Mouse (Mus musculus): ENCODE measurements at regions not wholly inside any gene's neighbourhood (a gene's known extent, or its start where the extent isn't known, plus 50 kb on each side); places are given as distances from the start of the nearest gene placed in this dataset.

DNA sequence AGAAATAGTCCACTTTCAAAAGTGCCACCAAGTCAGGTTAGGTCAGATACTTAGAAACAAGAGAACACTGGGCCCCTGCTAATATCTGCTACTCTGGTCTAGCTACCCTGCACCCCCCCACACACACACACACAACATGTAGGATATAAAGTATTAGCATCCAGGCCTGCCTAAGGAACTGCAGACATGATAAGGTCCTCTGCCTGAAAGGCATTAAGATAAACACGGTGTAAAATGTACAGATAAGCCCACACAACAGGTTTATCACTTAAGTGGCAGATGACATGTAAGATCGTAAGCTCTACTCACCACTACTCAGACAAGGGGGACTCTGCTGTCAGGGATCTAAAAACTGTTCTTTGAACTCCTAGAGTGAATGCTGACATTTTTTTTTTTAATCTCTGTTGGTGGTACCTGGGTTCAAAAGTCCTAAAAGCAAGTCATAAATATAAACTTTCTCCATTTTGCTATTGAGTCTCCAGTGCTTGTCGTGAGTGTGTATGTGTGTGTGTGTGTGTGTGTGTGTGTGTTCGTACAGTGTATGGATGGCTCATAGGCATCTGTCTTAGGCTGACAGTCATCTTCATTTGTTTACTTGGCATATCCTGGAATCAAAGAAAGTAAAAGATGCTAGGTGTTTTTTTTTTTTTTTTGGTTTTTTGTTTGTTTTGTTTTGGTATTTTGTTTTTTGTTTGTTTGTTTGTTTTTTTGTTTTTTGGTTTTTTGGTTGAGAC is 52.2 kb downstream of the Gm9817 start:
- H3ac ChIP-seq (ENCODE audit: control insufficient read depth, insufficient read length): no peak overlapping the region
- no peak overlapping the region for H3K4me3 ChIP-seq
- H3K4me2 ChIP-seq (ENCODE audit: low read depth): no peak overlapping the region
- TF ChIP-seq SRF (IDR thresholded peaks at IDR 0.05; ENCODE audit: control insufficient read depth, insufficient read length, low read depth): no peak
- no peak for TF ChIP-seq MYOD1 (IDR thresholded peaks at IDR 0.05; ENCODE audit: control insufficient read depth in 1 of 3, insufficient read length in 2 of 3, low read depth in 2 of 3)
- TF ChIP-seq TCF12 (IDR thresholded peaks at IDR 0.05; ENCODE audit: insufficient read depth, poor library complexity, severe bottlenecking): no peak
- no peak for TF ChIP-seq CEBPB (IDR thresholded peaks at IDR 0.05; ENCODE audit: insufficient read depth, poor library complexity, severe bottlenecking)
- no peak for TF ChIP-seq POLR2A (IDR thresholded peaks at IDR 0.05; ENCODE audit: insufficient read length, low read depth)
- no peak for TF ChIP-seq USF1 (IDR thresholded peaks at IDR 0.05; ENCODE audit: low read depth)
- TF ChIP-seq MYOG (IDR thresholded peaks at IDR 0.05; ENCODE audit: control insufficient read depth in 1 of 3, insufficient read depth in 1 of 3, insufficient read length in 2 of 3, low read depth in 2 of 3): no peak
- no peak for TF ChIP-seq MAX (IDR thresholded peaks at IDR 0.05; ENCODE audit: low read depth)
- TF ChIP-seq POLR2AphosphoS2 (IDR thresholded peaks at IDR 0.05; ENCODE audit: insufficient read length, low read depth): no peak
- H3K79me2 ChIP-seq (ENCODE audit: control insufficient read depth, insufficient read depth): no peaks in the 10 kb centered on the region
- no peaks in the 10 kb centered on the region for H3K36me3 ChIP-seq (ENCODE audit: control insufficient read depth, insufficient read depth)
- H3K27me3 ChIP-seq (ENCODE audit: control insufficient read depth, insufficient read depth, insufficient read length): no peaks in the 10 kb centered on the region

DNA sequence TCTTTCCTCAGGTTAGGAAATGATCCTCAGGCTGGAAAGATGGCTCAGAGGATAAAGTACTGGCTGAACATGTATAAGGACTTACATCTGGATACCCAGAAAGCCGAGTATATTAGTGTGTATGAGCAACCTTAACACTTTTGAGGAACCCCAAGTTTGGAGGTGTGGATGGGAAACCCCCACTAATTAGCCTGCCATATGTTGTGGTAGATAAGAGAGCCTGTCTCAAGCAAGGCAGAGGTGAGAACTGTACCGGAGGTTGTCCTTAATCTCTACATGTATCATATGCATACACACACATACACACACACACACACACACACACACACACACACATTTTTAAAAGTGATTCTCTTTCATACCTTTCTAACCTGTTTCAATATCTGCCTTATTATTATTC is 62.1 kb downstream of the Gm9817 start:
- H3ac ChIP-seq (ENCODE audit: control insufficient read depth, insufficient read length): no peak overlapping the region
- no peak overlapping the region for H3K4me3 ChIP-seq
- H3K36me3 ChIP-seq (ENCODE audit: control insufficient read depth, insufficient read depth): no peaks in the 10 kb centered on the region
- TF ChIP-seq POLR2AphosphoS2 (IDR thresholded peaks at IDR 0.05; ENCODE audit: insufficient read length, low read depth) (no peak), TCF3 (IDR thresholded peaks at IDR 0.05; ENCODE audit: insufficient read length, low read depth) (no peak), TCF12 (IDR thresholded peaks at IDR 0.05; ENCODE audit: insufficient read depth, poor library complexity, severe bottlenecking) (no peak), POLR2A (IDR thresholded peaks at IDR 0.05; ENCODE audit: insufficient read length, low read depth) (no peak), MYOD1 (IDR thresholded peaks at IDR 0.05; ENCODE audit: control insufficient read depth in 1 of 3, insufficient read length in 2 of 3, low read depth in 2 of 3) (no peak), CEBPB (IDR thresholded peaks at IDR 0.05; ENCODE audit: insufficient read depth, poor library complexity, severe bottlenecking) (no peak)
- no peaks in the 10 kb centered on the region for H3K27me3 ChIP-seq (ENCODE audit: control insufficient read depth, insufficient read depth, insufficient read length)
- H3K79me2 ChIP-seq (ENCODE audit: control insufficient read depth, insufficient read depth): no peaks in the 10 kb centered on the region
- H3K4me2 ChIP-seq (ENCODE audit: low read depth): no peak overlapping the region

DNA sequence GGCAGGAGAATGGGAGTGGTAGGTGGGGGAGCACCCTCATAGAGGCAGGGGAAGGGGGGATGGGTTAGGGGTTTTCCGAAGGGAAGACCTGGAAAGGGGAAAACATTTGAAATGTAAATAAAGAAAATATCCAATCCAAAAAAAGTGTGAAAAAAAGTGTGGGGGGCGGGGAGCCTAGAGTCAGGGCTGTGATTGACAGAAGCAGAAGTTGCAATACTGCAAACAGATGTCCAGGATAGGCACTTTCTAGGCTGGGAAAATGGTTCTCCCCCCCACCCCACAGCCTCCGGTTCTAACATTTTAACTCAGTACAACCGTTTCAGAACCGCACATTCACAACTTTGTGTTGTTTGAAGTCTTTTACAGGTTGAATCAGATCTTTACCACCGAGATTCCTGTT is 66.6 kb downstream of the Gm9817 start:
- TF ChIP-seq USF1 (IDR thresholded peaks at IDR 0.05; ENCODE audit: low read depth) (no peak), CEBPB (IDR thresholded peaks at IDR 0.05; ENCODE audit: insufficient read depth, poor library complexity, severe bottlenecking) (no peak), MYOD1 (IDR thresholded peaks at IDR 0.05; ENCODE audit: control insufficient read depth in 1 of 3, insufficient read length in 2 of 3, low read depth in 2 of 3) (no peak), TCF12 (IDR thresholded peaks at IDR 0.05; ENCODE audit: insufficient read depth, poor library complexity, severe bottlenecking) (no peak), MAX (IDR thresholded peaks at IDR 0.05; ENCODE audit: low read depth) (no peak), POLR2A (IDR thresholded peaks at IDR 0.05; ENCODE audit: insufficient read length, low read depth) (no peak), REST (IDR thresholded peaks at IDR 0.05; ENCODE audit: insufficient read depth, insufficient read length) (no peak), MYOG (IDR thresholded peaks at IDR 0.05; ENCODE audit: control insufficient read depth in 1 of 3, insufficient read depth in 1 of 3, insufficient read length in 2 of 3, low read depth in 2 of 3) (no peak), TCF3 (IDR thresholded peaks at IDR 0.05; ENCODE audit: insufficient read length, low read depth) (no peak), POLR2AphosphoS2 (IDR thresholded peaks at IDR 0.05; ENCODE audit: insufficient read length, low read depth) (no peak), E2F4 (IDR thresholded peaks at IDR 0.05; ENCODE audit: insufficient read depth) (no peak), SRF (IDR thresholded peaks at IDR 0.05; ENCODE audit: control insufficient read depth, insufficient read length, low read depth) (no peak)
- Histone ChIP-seq H3K36me3 (ENCODE audit: control insufficient read depth, insufficient read depth) (no peaks in the 10 kb centered on the region), H3ac (ENCODE audit: control insufficient read depth, insufficient read length) (no peak overlapping the region), H3K79me2 (ENCODE audit: control insufficient read depth, insufficient read depth) (no peaks in the 10 kb centered on the region), H3K4me2 (ENCODE audit: low read depth) (no peak overlapping the region), H3K27me3 (ENCODE audit: control insufficient read depth, insufficient read depth, insufficient read length) (no peaks in the 10 kb centered on the region), H3K4me3 (no peak overlapping the region)

- Histone ChIP-seq H3ac (ENCODE audit: control insufficient read depth, insufficient read length) (no peak overlapping the region), H3K4me2 (ENCODE audit: low read depth) (no peak overlapping the region), H3K4me3 (no peak overlapping the region), H3K36me3 (ENCODE audit: control insufficient read depth, insufficient read depth) (no peaks in the 10 kb centered on the region), H3K79me2 (ENCODE audit: control insufficient read depth, insufficient read depth) (no peaks in the 10 kb centered on the region), H3K27me3 (ENCODE audit: control insufficient read depth, insufficient read depth, insufficient read length) (peaks cover 12% of the 10 kb centered on the region)
- TF ChIP-seq MYOD1 (IDR thresholded peaks at IDR 0.05; ENCODE audit: control insufficient read depth in 1 of 3, insufficient read length in 2 of 3, low read depth in 2 of 3): no peak
- TF ChIP-seq POLR2AphosphoS2 (IDR thresholded peaks at IDR 0.05; ENCODE audit: insufficient read length, low read depth): no peak
- TF ChIP-seq MAX (IDR thresholded peaks at IDR 0.05; ENCODE audit: low read depth): no peak
- TF ChIP-seq TCF12 (IDR thresholded peaks at IDR 0.05; ENCODE audit: insufficient read depth, poor library complexity, severe bottlenecking): no peak
- TF ChIP-seq E2F4 (IDR thresholded peaks at IDR 0.05; ENCODE audit: insufficient read depth): no peak
Observed at GRCm38 (mm10) chr13:45156223-45156622, 77.7 kb downstream of the Gm9817 start.

DNA sequence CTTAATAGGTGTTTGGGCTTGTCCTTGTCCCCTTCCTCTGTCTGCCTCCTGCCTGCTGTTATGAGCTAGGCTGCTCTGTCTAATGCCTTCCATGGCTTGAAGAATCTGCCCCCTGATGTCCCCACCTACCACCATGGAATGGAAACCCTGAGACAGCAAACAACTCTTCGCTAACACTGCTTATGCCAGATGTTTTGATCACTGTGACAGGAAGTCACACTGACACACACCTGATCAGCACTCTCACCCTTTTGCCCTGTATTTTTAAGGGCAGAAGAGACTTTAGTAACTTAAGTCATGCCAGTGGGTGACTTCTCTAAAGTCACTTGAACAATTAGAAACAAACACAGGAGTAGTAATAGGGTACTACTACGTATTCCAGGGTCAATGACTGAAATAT is 78.5 kb downstream of the Gm9817 start:
- H3K4me2 ChIP-seq (ENCODE audit: low read depth): no peak overlapping the region
- peaks cover 12% of the 10 kb centered on the region for H3K27me3 ChIP-seq (ENCODE audit: control insufficient read depth, insufficient read depth, insufficient read length)
- TF ChIP-seq CEBPB (IDR thresholded peaks at IDR 0.05; ENCODE audit: insufficient read depth, poor library complexity, severe bottlenecking) (no peak), USF1 (IDR thresholded peaks at IDR 0.05; ENCODE audit: low read depth) (no peak), SRF (IDR thresholded peaks at IDR 0.05; ENCODE audit: control insufficient read depth, insufficient read length, low read depth) (no peak), MYOG (IDR thresholded peaks at IDR 0.05; ENCODE audit: control insufficient read depth in 1 of 3, insufficient read depth in 1 of 3, insufficient read length in 2 of 3, low read depth in 2 of 3) (no peak), TCF12 (IDR thresholded peaks at IDR 0.05; ENCODE audit: insufficient read depth, poor library complexity, severe bottlenecking) (no peak), MYOD1 (IDR thresholded peaks at IDR 0.05; ENCODE audit: control insufficient read depth in 1 of 3, insufficient read length in 2 of 3, low read depth in 2 of 3) (no peak), POLR2A (IDR thresholded peaks at IDR 0.05; ENCODE audit: insufficient read length, low read depth) (no peak), REST (IDR thresholded peaks at IDR 0.05; ENCODE audit: insufficient read depth, insufficient read length) (no peak), E2F4 (IDR thresholded peaks at IDR 0.05; ENCODE audit: insufficient read depth) (no peak), POLR2AphosphoS2 (IDR thresholded peaks at IDR 0.05; ENCODE audit: insufficient read length, low read depth) (no peak), MAX (IDR thresholded peaks at IDR 0.05; ENCODE audit: low read depth) (no peak)
- no peak overlapping the region for H3ac ChIP-seq (ENCODE audit: control insufficient read depth, insufficient read length)
- no peaks in the 10 kb centered on the region for H3K79me2 ChIP-seq (ENCODE audit: control insufficient read depth, insufficient read depth)
- H3K36me3 ChIP-seq (ENCODE audit: control insufficient read depth, insufficient read depth): no peaks in the 10 kb centered on the region
- no peak overlapping the region for H3K4me3 ChIP-seq

All from myocyte (in vitro differentiated cells).